Mouse (Mus musculus): ENCODE measurements at regions not wholly inside any gene's neighbourhood (a gene's known extent, or its start where the extent isn't known, plus 50 kb on each side); places are given as distances from the start of the nearest gene placed in this dataset.

- in situ Hi-C loops (cut with MboI; ENCODE audit: low sequenced_read_pairs), result no loop called here
These were observed 720.6 kb downstream of the Ets1 start for GRCm38 (mm10) chr9:33356621-33357020.

- in situ Hi-C loops (cut with MboI; ENCODE audit: low sequenced_read_pairs), result no loop called here
These were observed 724.9 kb downstream of the Ets1 start for GRCm38 (mm10) chr9:33360966-33361365.

GRCm38 (mm10) chr9:33389170-33389569 is 753.1 kb downstream of the Ets1 start:
- in situ Hi-C loops (cut with MboI; ENCODE audit: low sequenced_read_pairs), result no loop called here

GRCm38 (mm10) chr9:33404691-33405090 is 768.7 kb downstream of the Ets1 start:
- in situ Hi-C loops (cut with MboI; ENCODE audit: low sequenced_read_pairs), result no loop called here

- in situ Hi-C loops (cut with MboI; ENCODE audit: low sequenced_read_pairs), result no loop called here
These were observed 771.5 kb downstream of the Ets1 start for GRCm38 (mm10) chr9:33407517-33407916.

- in situ Hi-C loops (cut with MboI; ENCODE audit: low sequenced_read_pairs), result no loop called here
These were observed 787.8 kb downstream of the Ets1 start for GRCm38 (mm10) chr9:33423781-33424180.

- in situ Hi-C loops (cut with MboI; ENCODE audit: low sequenced_read_pairs), result no loop called here
These were observed 800.4 kb downstream of the Ets1 start for GRCm38 (mm10) chr9:33436459-33436858.

- in situ Hi-C loops (cut with MboI; ENCODE audit: low sequenced_read_pairs), result no loop called here
These were observed 806.2 kb downstream of the Ets1 start for GRCm38 (mm10) chr9:33442266-33442665.

- in situ Hi-C loops (cut with MboI; ENCODE audit: low sequenced_read_pairs), result no loop called here
These were observed 809.9 kb downstream of the Ets1 start for GRCm38 (mm10) chr9:33445902-33446301.

- in situ Hi-C loops (cut with MboI; ENCODE audit: low sequenced_read_pairs), result no loop called here
These were observed 839.1 kb downstream of the Ets1 start for GRCm38 (mm10) chr9:33475106-33475505.

GRCm38 (mm10) chr9:33482845-33483540 is 847.0 kb downstream of the Ets1 start:
- in situ Hi-C loops (cut with MboI; ENCODE audit: low sequenced_read_pairs), result no loop called here

- in situ Hi-C loops (cut with MboI; ENCODE audit: low sequenced_read_pairs), result no loop called here
These were observed 847.5 kb downstream of the Ets1 start for GRCm38 (mm10) chr9:33483541-33483846.

GRCm38 (mm10) chr9:33533101-33533810 is 897.2 kb downstream of the Ets1 start:
- in situ Hi-C loops (cut with MboI; ENCODE audit: low sequenced_read_pairs), result no loop called here

GRCm38 (mm10) chr9:33543301-33543700 is 907.3 kb downstream of the Ets1 start:
- in situ Hi-C loops (cut with MboI; ENCODE audit: low sequenced_read_pairs), result no loop called here

GRCm38 (mm10) chr9:33546126-33546737 is 910.2 kb downstream of the Ets1 start:
- in situ Hi-C loops (cut with MboI; ENCODE audit: low sequenced_read_pairs), result no loop called here

GRCm38 (mm10) chr9:33549395-33549794 is 913.4 kb downstream of the Ets1 start:
- in situ Hi-C loops (cut with MboI; ENCODE audit: low sequenced_read_pairs), result no loop called here

- in situ Hi-C loops (cut with MboI; ENCODE audit: low sequenced_read_pairs), result no loop called here
These were observed 913.7 kb upstream of the Kirrel3 start for GRCm38 (mm10) chr9:33571990-33572389.

GRCm38 (mm10) chr9:33611511-33611910 is 874.2 kb upstream of the Kirrel3 start:
- in situ Hi-C loops (cut with MboI; ENCODE audit: low sequenced_read_pairs), result no loop called here

GRCm38 (mm10) chr9:33624378-33624777 is 861.3 kb upstream of the Kirrel3 start:
- in situ Hi-C loops (cut with MboI; ENCODE audit: low sequenced_read_pairs), result no loop called here

GRCm38 (mm10) chr9:33629731-33630473 is 855.8 kb upstream of the Kirrel3 start:
- in situ Hi-C loops (cut with MboI; ENCODE audit: low sequenced_read_pairs), result no loop called here

- in situ Hi-C loops (cut with MboI; ENCODE audit: low sequenced_read_pairs), result no loop called here
These were observed 822.7 kb upstream of the Kirrel3 start for GRCm38 (mm10) chr9:33662978-33663377.

Measured in CH12F3 (cell line).